13 mouse cellular contexts compared by ENCODE assay signal in genomic region chr7:125832767-125833166, GRCm38 (mm10).
"Had no signal": no experiment of that assay in that cellular context is flagged by ENCODE, and none has a peak within 500 bp of the region (broad histone marks: within the 10 kb centered on the region; RNA-seq: fewer than 3 reads in every experiment).

No protein-coding gene starts in this region.

- H3K27me3 ChIP-seq: liver, embryonic 13.5 days; lung, embryonic 15.5 days; midbrain, embryonic 13.5 days had no signal

- H3K4me2 ChIP-seq: liver, embryonic 13.5 days; lung, embryonic 15.5 days; midbrain, embryonic 13.5 days had no signal

- H3K9ac ChIP-seq: liver, embryonic 13.5 days; liver, postnatal 0 days; lung, embryonic 15.5 days; midbrain, embryonic 13.5 days had no signal

- H3K27ac ChIP-seq: layer of hippocampus, adult 2 months; liver, embryonic 13.5 days; lung, embryonic 15.5 days; macrophage; midbrain, embryonic 13.5 days; stomach, postnatal 0 days had no signal

- ATAC-seq: liver, postnatal 0 days; midbrain, embryonic 13.5 days had no signal

- H3K36me3 ChIP-seq: liver, embryonic 13.5 days; lung, embryonic 15.5 days had no signal

- DNase-seq: kidney, postnatal 10 days; kidney, postnatal 4 days; liver; liver, embryonic 13.5 days; liver, postnatal 0 days; lung, postnatal 14 days; right cerebral cortex, postnatal 14 days; thymus, postnatal 4 days had no signal

- H3K9me3 ChIP-seq: liver, embryonic 13.5 days; lung, embryonic 15.5 days; midbrain, embryonic 13.5 days had no signal

- H3K4me3 ChIP-seq: layer of hippocampus, adult 2 months; liver, embryonic 13.5 days; lung, embryonic 15.5 days; midbrain, embryonic 13.5 days had no signal
